Mouse (Mus musculus) forebrain, embryonic 13.5 days (tissue): ENCODE measurements around the gene Asb5. TPM values are rescaled to one million over a fixed set of nuclear protein-coding genes. Genes with fewer than 3 reads are reported as not detected.
A peak's percentile ranks its signal among the peaks of the same experiment; 100 is the strongest.
"Not testable (repeated sequence)": the region's sequence is repeated elsewhere in the genome, so short reads cannot be mapped to it uniquely, and the experiment has no call there.

Source experiments
- ATAC-seq: fragments of 200-750 bp; cut with Nextera tagmentation; 2 replicates; pipeline ENCODE4 v1.8.0; 2017
- H3K27ac ChIP-seq: fragments of 300-500 bp; sonication (generic); 2 replicates; pipeline ENCODE4 v1.5.1; 2015; ENCODE audit warnings: inconsistent platforms, mild to moderate bottlenecking, moderate library complexity
- H3K27me3 ChIP-seq: fragments of 300-500 bp; sonication (generic); 2 replicates; pipeline ENCODE4 v1.6.1; 2015; ENCODE audit warnings: mild to moderate bottlenecking, inconsistent platforms
- H3K36me3 ChIP-seq: fragments of 300-500 bp; sonication (generic); 2 replicates; pipeline ENCODE4 v1.6.1; 2015; ENCODE audit warnings: mild to moderate bottlenecking, inconsistent platforms; ENCODE audit not compliant: poor library complexity, severe bottlenecking
- H3K4me1 ChIP-seq: fragments of 300-500 bp; sonication (generic); 2 replicates; pipeline ENCODE4 v1.6.1; 2015; ENCODE audit warnings: inconsistent platforms
- H3K4me2 ChIP-seq: fragments of 300-500 bp; sonication (generic); 2 replicates; pipeline ENCODE4 v1.6.1; 2015; ENCODE audit warnings: inconsistent platforms, mild to moderate bottlenecking, moderate library complexity
- H3K4me3 ChIP-seq: fragments of 300-500 bp; sonication (generic); 2 replicates; pipeline ENCODE4 v1.5.1; 2015; ENCODE audit warnings: mild to moderate bottlenecking, inconsistent platforms
- H3K9ac ChIP-seq: fragments of 300-500 bp; sonication (generic); 2 replicates; pipeline ENCODE4 v1.6.1; 2015; ENCODE audit warnings: mild to moderate bottlenecking, inconsistent platforms
- H3K9me3 ChIP-seq: fragments of 300-500 bp; sonication (generic); replicated peaks from 2 replicates; pipeline ENCODE4 v1.6.1; 2016; ENCODE audit warnings: inconsistent platforms
- WGBS: fragments of 180-500 bp; shearing (Covaris S2); methylation state at CpG from one replicate; pipeline ENCODE4 v1.1.7; 2015; 5-methylcytosine and 5-hydroxymethylcytosine counted together
- polyA plus RNA-seq: library from polyadenylated mRNA; unstranded; fragments of >200 nt; fragmentation: Nextera tagmentation; extraction: Ambion mirVana; gene quantifications from 2 replicates; pipeline ENCODE4 v1.2.1, GENCODE M21; 2015

Asb5 gene
- polyA plus RNA-seq, 1 experiment from 2014 or later, result 6.0 TPM

- Histone ChIP-seq H3K4me1 (peaks cover 8% of the 10 kb centered on the region; the same call in 1 of the 2 replicates), H3K4me2 (no peak overlapping the region), H3K36me3 (no peaks in the 10 kb centered on the region), H3K4me3 (no peak overlapping the region), H3K27me3 (no peaks in the 10 kb centered on the region), H3K27ac (no peak overlapping the region), H3K9me3 (no peaks in the 10 kb centered on the region), H3K9ac (no peak overlapping the region)
- WGBS, result 86% methylated on average over 2 of the region's 2 CpGs
- ATAC-seq, result no peak
Observed at GRCm38 (mm10) chr8:54596940-54597339, 67.6 kb downstream of the Asb5 start.

GRCm38 (mm10) chr8:54597386-54597785 lies 68.0 kb downstream of the Asb5 start:
- no peak for ATAC-seq
- peaks cover 8% of the 10 kb centered on the region; the same call in 1 of the 2 replicates for H3K4me1 ChIP-seq
- H3K9ac ChIP-seq, result no peak overlapping the region
- no peak overlapping the region for H3K27ac ChIP-seq
- no peak overlapping the region for H3K4me2 ChIP-seq
- H3K9me3 ChIP-seq, result no peaks in the 10 kb centered on the region
- no peak overlapping the region for H3K4me3 ChIP-seq
- H3K36me3 ChIP-seq, result no peaks in the 10 kb centered on the region
- 89% methylated on average over 2 of the region's 2 CpGs for WGBS
- no peaks in the 10 kb centered on the region for H3K27me3 ChIP-seq

GRCm38 (mm10) chr8:54600671-54601251 lies 71.4 kb downstream of the Asb5 start, which contains the start of gene Spata4:
Gene Spata4, plus strand, starts transcription at chr8:54600781.
- Histone ChIP-seq H3K9me3 (no peaks in the 10 kb centered on the region), H3K27ac (no peak within 1 kb of the TSS), H3K27me3 (no peaks in the 10 kb centered on the region), H3K4me2 (peak within 1 kb of the TSS; percentile 69), H3K4me3 (peak within 1 kb of the TSS; percentile 37), H3K9ac (peak within 1 kb of the TSS; percentile 56), H3K36me3 (no peaks in the 10 kb centered on the region), H3K4me1 (peaks cover 8% of the 10 kb centered on the region; the same call in 1 of the 2 replicates)
- ATAC-seq, result peak; percentile 94
- 4% methylated on average over 21 of the region's 21 CpGs for WGBS

GRCm38 (mm10) chr8:54603440-54603839 lies 74.1 kb downstream of the Asb5 start:
- Histone ChIP-seq H3K4me1 (peaks cover 8% of the 10 kb centered on the region; the same call in 1 of the 2 replicates), H3K27me3 (no peaks in the 10 kb centered on the region), H3K9ac (no peak overlapping the region), H3K4me3 (no peak overlapping the region), H3K36me3 (no peaks in the 10 kb centered on the region), H3K27ac (no peak overlapping the region), H3K4me2 (no peak overlapping the region), H3K9me3 (no peaks in the 10 kb centered on the region)
- ATAC-seq, result no peak
- WGBS, result 82% methylated on average over 4 of the region's 4 CpGs

- no peak overlapping the region for H3K4me3 ChIP-seq
- no peak overlapping the region for H3K27ac ChIP-seq
- no peaks in the 10 kb centered on the region for H3K27me3 ChIP-seq
- no peak overlapping the region for H3K9ac ChIP-seq
- H3K4me1 ChIP-seq, result no peaks in the 10 kb centered on the region
- H3K36me3 ChIP-seq, result no peaks in the 10 kb centered on the region
- no peak for ATAC-seq
- H3K4me2 ChIP-seq, result no peak overlapping the region
- no peaks in the 10 kb centered on the region for H3K9me3 ChIP-seq
- WGBS, result 90% methylated on average over 2 of the region's 2 CpGs
Observed at GRCm38 (mm10) chr8:54609336-54609735, 80.0 kb downstream of the Asb5 start.

- no peaks in the 10 kb centered on the region for H3K4me1 ChIP-seq
- H3K9me3 ChIP-seq, result no peaks in the 10 kb centered on the region
- H3K4me3 ChIP-seq, result no peak overlapping the region
- H3K27me3 ChIP-seq, result no peaks in the 10 kb centered on the region
- H3K9ac ChIP-seq, result no peak overlapping the region
- no peak overlapping the region for H3K4me2 ChIP-seq
- no peaks in the 10 kb centered on the region for H3K36me3 ChIP-seq
- WGBS, result 78% methylated on average over 4 of the region's 4 CpGs
- H3K27ac ChIP-seq, result no peak overlapping the region
- ATAC-seq, result no peak
Observed at GRCm38 (mm10) chr8:54610238-54610637, 80.9 kb downstream of the Asb5 start.

- H3K4me1 ChIP-seq, H3K27ac ChIP-seq, H3K9me3 ChIP-seq, H3K27me3 ChIP-seq, H3K4me2 ChIP-seq, H3K36me3 ChIP-seq, H3K4me3 ChIP-seq, H3K9ac ChIP-seq, ATAC-seq: not testable (repeated sequence)
- WGBS, result 91% methylated on average over 17 of the region's 17 CpGs
Observed at GRCm38 (mm10) chr8:54616710-54617109, 87.3 kb downstream of the Asb5 start.

Other genes with a start within 250 kb of the Asb5 start
- gene Spcs3, start 418 bp downstream of the Asb5 start, polyA plus RNA-seq, result 63.4 and 71.1 TPM in 2 replicates
- not detected in 2 replicates for gene Spata4, start 71.2 kb downstream of the Asb5 start, polyA plus RNA-seq